Mouse (Mus musculus) C2C12 (cell line): Measurements from ENCODE around the gene Nrg3. TPM values are rescaled to one million over a fixed set of nuclear protein-coding genes. Genes with fewer than 3 reads are reported as not detected.

Source experiments
- H3K27me3 ChIP-seq: one replicate; pipeline ENCODE4 v1.6.1; 2011; ENCODE audit not compliant: control insufficient read depth, insufficient read depth, insufficient read length
- H3K36me3 ChIP-seq: one replicate; pipeline ENCODE4 v1.6.1; 2011; ENCODE audit not compliant: control insufficient read depth, insufficient read depth
- H3K4me3 ChIP-seq: one replicate; pipeline ENCODE4 v1.5.1; 2011; ENCODE audit warnings: mild to moderate bottlenecking, control low read depth; ENCODE audit not compliant: poor library complexity, insufficient read depth, severe bottlenecking
- H3K79me2 ChIP-seq: one replicate; pipeline ENCODE4 v1.6.1; 2011; ENCODE audit not compliant: control insufficient read depth, insufficient read depth
- H3K79me3 ChIP-seq: one replicate; pipeline ENCODE4 v1.6.1; 2011; ENCODE audit warnings: low read depth, control low read depth
- H3ac ChIP-seq: one replicate; pipeline ENCODE3; 2011; ENCODE audit warnings: low read depth; ENCODE audit not compliant: control insufficient read depth, insufficient read length
- CEBPB ChIP-seq: IDR thresholded peaks from one replicate; pipeline ENCODE4 v1.6.1; 2011; ENCODE audit warnings: low read depth, mild to moderate bottlenecking, control low read depth, moderate library complexity
- CTCF ChIP-seq: IDR thresholded peaks from one replicate; pipeline ENCODE4 v1.5.1; 2011; ENCODE audit not compliant: control insufficient read depth, insufficient read depth, insufficient read length
- FOSL1 ChIP-seq: IDR thresholded peaks from one replicate; pipeline ENCODE4 v1.8.0; 2011; ENCODE audit warnings: mild to moderate bottlenecking, low read length; ENCODE audit not compliant: poor library complexity, insufficient read depth, severe bottlenecking
- MAX ChIP-seq: IDR thresholded peaks from one replicate; pipeline ENCODE4 v1.6.1; 2011; ENCODE audit warnings: mild to moderate bottlenecking, control low read depth
- MYOD1 ChIP-seq: IDR thresholded peaks from one replicate; pipeline ENCODE4 v1.6.1; 2011; ENCODE audit warnings: low read depth; ENCODE audit not compliant: control insufficient read depth, insufficient read length
- MYOG ChIP-seq: IDR thresholded peaks from one replicate; pipeline ENCODE4 v1.6.1; 2011; ENCODE audit not compliant: control insufficient read depth, insufficient read length; ENCODE audit errors: extremely low read depth
- USF1 ChIP-seq: IDR thresholded peaks from one replicate; pipeline ENCODE4 v1.6.1; 2011; ENCODE audit warnings: low read depth, mild to moderate bottlenecking, control low read depth, moderate library complexity
- long read RNA-seq, 2 experiments: library from polyadenylated mRNA; unstranded; transcript quantifications; one replicate each; pipeline ENCODE4 v2.0.0; 2019 to 2020
- polyA plus RNA-seq: library from polyadenylated mRNA; unstranded; fragments of >200 nt; fragmentation: generic; extraction: Trizol; gene quantifications from one replicate; pipeline ENCODE4 v1.2.1, GENCODE M21; 2012; ENCODE audit warnings: missing spikeins

Nrg3 gene
- not detected for polyA plus RNA-seq
- long read RNA-seq, experiment 1 = 0 reads
- long read RNA-seq, experiment 2 = 0 reads

DNA sequence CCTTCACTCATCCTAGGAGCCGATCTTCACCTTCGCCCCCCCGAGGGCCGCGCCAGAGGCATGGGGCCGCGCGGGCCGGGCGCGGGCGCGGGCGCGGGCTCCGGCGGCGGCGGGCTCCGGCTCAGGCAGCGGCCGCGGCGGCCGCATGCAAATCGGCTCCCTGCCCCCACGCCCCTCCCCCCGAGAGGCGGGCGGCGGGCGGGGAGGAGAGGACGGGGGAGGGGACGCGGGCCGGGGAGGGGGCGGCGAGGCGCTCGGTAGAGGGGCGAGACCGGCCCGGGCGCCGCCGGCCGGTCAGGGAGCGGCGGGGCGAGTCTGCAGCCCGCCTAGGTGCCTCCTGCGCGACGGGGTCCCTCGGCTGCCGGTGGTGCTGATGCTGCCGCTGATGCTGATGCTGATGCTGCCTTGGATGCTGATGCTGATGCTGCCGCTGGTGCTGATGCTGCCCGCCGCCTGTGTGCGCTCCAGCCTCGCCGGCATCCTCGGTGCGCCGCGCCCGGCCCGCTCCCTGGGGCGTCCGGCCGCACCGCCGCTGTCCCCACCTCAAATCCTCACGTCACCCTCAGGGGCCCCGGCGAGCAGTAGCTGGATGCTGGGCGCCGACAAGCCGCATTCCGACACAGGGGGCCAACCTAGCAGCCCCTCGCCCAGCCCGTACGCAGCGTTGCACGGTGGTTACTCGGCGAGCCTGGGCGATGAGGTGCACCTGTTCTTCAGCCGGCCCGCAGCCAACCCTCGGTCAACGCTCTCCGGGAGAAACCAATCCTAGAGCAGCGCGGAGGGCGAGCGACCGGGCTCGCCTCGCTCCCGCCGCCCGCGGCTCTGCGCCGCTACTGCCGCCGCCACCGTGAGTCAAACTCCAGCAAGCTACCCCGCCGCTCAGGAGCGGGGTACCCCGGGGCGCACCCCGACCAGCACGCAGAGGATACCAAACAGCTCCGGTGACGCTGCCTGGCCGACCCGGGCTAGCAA lies at the start of gene Nrg3:
TSS of gene Nrg3 (minus strand) at position 299 of the 972 bp plus-strand sequence.
- TF ChIP-seq MYOD1 (no peak), FOSL1 (no peak), MAX (no peak), CTCF (no peak), USF1 (no peak), CEBPB (no peak), MYOG (no peak)
- Histone ChIP-seq H3K4me3 (no peak within 1 kb of the TSS), H3K27me3 (no peaks in the 10 kb centered on the region), H3K79me3 (no peaks in the 10 kb centered on the region), H3ac (no peak within 1 kb of the TSS), H3K36me3 (no peaks in the 10 kb centered on the region), H3K79me2 (no peaks in the 10 kb centered on the region)

DNA sequence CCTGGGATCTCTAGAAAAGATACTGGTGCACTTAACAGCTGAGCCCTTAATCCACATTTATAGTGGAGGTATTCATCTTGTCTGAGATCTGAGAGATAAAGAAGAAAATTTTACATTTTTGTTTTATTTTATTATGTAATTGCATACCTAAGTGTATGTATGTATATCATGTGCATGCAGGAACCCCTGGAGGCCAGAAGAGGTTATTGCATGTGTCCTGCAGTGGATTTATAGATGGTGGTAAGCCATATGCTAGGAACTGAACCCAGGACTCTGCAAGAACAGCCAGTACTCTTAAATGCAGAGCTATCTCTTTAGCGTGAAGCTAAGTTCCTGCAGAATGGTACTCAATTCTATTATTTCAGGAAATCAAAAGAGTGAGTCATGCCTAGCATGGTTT lies 36.1 kb upstream of the Nrg3 start:
- H3K4me3 ChIP-seq = no peak overlapping the region
- no peaks in the 10 kb centered on the region for H3K36me3 ChIP-seq
- no peaks in the 10 kb centered on the region for H3K79me3 ChIP-seq
- TF ChIP-seq CTCF = no peak
- no peak for TF ChIP-seq CEBPB
- no peak for TF ChIP-seq MYOG
- no peak for TF ChIP-seq MAX
- TF ChIP-seq USF1 = no peak
- no peak for TF ChIP-seq MYOD1
- no peak for TF ChIP-seq FOSL1
- H3K27me3 ChIP-seq = no peaks in the 10 kb centered on the region
- H3ac ChIP-seq = no peak overlapping the region
- no peaks in the 10 kb centered on the region for H3K79me2 ChIP-seq

DNA sequence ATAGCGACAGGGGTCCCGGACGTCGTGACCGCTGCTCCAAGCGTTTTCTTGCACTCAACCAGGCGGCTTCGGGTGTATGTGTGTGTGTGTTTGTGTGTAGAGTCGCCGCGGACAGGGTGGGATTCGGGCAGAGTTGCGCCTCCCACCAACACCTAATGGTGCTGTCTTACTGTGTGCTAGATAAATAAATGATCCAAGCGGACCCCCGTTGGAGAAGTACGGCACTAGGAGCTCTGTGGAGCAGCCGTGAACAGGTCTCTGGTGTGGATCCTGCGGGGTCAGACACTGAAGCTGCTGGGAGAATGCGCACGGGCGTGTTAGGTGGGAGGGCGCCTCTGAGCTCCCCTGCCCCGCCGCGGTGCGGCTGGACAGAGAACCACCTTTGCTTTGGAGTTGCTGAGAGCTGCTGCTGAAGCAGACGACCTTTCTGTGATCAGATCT lies 903 bp upstream of the Nrg3 start:
- H3K27me3 ChIP-seq = no peaks in the 10 kb centered on the region

DNA sequence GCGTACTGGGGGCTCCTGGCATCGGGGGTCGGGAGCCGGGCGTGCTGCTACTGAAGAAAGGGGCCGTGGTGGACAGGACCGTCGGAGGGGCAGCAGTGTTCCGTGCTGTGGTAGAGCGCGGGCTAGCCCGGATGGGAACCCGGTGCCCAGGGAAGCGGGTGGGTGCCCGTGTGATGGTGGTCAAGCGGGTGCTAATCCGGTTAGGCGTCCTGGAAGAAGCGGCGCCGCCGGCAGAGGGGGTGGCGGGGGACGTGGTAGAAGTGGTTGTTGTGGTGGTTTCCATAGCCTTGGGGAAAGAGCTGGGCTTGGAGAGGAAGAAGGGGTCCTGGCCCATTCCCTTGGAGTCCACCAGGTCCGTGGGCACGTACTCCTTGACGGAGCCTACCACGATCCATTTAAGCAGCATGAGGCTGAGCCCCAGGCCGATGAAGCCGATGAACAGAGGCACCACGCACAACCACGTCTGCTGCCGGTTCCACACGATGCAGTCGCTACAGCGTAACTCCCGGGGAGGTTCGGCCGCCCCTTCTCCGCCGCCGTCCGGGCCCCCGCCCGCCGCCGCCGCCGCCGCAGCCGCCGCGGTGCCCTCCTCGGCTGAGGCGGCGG lies 639 bp downstream of the Nrg3 start:
- no peaks in the 10 kb centered on the region for H3K79me2 ChIP-seq
- TF ChIP-seq USF1 = no peak
- TF ChIP-seq MYOG = no peak
- no peak for TF ChIP-seq CTCF
- TF ChIP-seq MAX = no peak
- no peak for TF ChIP-seq CEBPB
- TF ChIP-seq MYOD1 = no peak
- TF ChIP-seq FOSL1 = no peak
- no peak overlapping the region for H3ac ChIP-seq
- no peaks in the 10 kb centered on the region for H3K79me3 ChIP-seq
- H3K36me3 ChIP-seq = no peaks in the 10 kb centered on the region
- H3K4me3 ChIP-seq = no peak overlapping the region
- H3K27me3 ChIP-seq = no peaks in the 10 kb centered on the region

More for the DNA sequence above, 903 bp upstream of the Nrg3 start:
- Histone ChIP-seq H3K79me3 (no peaks in the 10 kb centered on the region), H3K4me3 (no peak overlapping the region), H3K79me2 (no peaks in the 10 kb centered on the region), H3ac (no peak overlapping the region), H3K36me3 (no peaks in the 10 kb centered on the region)
- TF ChIP-seq FOSL1 (no peak), MYOG (no peak), CEBPB (no peak), USF1 (no peak), MYOD1 (no peak), CTCF (no peak), MAX (no peak)

DNA sequence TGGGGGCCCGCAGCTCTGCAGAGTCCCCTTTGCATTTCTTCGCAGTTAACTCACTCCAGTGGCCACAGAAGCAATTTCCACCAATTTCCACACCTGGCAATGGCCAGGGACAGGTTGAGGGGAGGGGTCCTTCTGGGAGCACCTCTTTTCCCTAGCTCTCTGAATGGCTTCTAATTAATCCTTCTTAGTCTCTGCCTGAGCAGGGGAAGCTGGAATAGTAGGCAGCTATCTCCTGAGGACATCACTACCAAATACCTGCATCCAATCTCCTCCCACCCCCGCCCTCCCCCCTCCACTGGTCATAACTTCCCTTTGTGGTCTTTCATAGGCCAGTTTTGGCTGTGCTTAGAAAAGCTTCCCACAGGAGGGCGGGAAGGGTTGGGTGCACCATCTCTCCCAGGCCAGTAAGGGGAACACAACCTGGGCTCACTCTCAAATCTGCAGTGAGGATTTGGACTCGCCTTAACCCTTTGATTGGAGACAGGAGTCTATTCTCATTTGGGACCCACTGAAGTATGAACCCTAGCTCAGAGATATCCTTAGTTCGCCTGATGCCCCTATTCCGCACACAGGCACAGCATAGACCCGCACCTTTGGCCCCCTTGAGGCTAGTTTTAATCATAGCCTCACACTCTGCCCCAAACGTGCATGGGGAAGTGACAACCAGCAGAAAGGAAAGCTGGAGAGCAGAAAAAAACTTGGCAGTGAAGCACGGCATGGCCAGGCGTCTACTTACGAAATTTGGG lies 1.5 kb downstream of the Nrg3 start:
- Histone ChIP-seq H3K36me3 (no peaks in the 10 kb centered on the region), H3K79me3 (no peaks in the 10 kb centered on the region), H3K79me2 (no peaks in the 10 kb centered on the region), H3K4me3 (no peak overlapping the region), H3ac (no peak overlapping the region), H3K27me3 (no peaks in the 10 kb centered on the region)
- no peak for TF ChIP-seq CTCF
